Mouse (Mus musculus) thymus, postnatal 14 days (tissue): ENCODE data around the gene Smco4.
"Not testable (repeated sequence)": the region's sequence is repeated elsewhere in the genome, so short reads cannot be mapped to it uniquely, and the experiment has no call there.

Experiments used
- DNase-seq: peaks from one replicate; pipeline ENCODE4 v3.0.0; 2021

The Smco4 gene

DNA sequence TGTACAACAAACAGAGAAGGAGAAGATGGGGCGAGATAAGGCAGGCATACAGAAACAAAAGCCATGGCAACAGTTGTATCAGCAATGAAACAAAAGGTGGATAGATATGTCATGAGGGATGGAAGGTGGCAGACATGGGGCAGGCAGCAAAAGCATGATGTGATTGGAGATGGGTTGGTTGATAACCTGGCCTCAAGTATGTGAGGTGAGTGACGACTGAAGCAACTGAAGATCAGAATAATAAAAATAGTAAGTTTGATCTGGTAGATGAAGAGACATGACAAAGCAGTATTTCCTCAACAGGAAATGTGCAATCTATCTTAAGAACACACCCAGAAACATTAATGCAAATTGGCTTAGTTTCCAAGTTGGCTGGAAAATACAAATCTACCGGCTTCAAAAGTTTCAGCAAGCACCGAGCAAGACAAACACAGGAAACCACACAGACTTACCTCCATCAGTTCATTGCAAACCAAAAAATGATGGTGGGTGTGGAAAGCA, 57.3 kb downstream of the Smco4 start:
- DNase-seq: no peak

DNA sequence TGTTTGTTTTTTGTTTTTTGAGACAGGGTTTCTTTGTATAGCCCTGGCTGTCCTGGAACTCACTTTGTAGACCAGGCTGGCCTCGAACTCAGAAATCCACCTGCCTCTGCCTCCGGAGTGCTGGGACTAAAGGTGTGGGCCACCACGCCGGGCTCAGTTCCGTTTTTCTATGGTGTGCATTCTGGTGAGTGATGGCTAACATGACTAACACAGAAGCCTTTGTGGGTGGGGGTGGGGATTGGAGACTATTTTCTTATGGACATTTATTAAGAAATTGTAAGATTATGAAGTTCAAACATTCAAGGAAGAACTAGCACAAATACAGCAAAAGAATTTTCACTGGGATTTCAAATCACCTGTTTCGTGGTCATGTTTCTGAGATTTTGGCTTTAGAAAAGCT, 57.8 kb downstream of the Smco4 start:
- not testable (repeated sequence) for DNase-seq

DNA sequence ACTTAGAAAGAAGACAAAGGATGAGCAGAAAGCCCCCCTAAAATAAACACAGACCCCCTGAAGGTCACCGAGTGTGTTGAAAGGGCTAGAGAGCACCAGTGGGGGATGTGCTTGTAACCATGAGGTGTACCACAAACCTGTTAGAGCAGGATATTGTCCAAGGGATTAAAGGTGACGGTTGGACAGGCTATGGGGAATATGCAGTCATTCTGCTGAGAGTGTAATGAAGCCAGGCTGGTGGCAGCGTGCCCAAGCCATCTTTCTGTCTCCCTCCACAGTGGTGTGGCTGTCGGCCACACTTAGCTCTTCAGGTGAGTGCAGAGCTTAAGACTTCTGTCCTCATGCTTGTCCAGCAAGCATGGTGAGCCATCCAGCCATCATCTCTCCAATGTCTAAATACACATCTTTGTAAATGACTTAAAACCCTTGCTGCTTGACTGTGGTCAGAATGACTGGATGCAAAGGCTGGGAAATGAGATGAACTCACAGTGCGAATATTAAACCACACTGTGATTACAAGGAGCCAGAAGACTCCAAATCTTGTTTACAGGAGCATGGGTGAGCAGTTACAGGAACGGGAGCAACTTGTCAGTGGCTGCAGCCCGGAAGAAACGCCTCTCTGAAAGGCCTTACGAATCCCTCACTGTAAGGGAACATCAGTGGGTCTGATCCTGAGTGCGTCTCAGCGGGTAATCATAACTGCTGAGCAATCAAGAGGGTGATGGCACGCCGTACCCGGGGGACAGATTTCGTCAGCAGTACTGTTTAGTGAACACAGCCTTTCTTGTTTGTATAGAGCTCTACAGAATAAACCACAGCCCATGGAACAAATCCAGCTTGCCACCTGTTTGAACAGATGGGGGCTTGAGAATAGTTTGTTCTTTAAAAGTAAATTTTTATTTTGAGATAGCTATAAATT, 59.0 kb downstream of the Smco4 start:
- DNase-seq: no peak

DNA sequence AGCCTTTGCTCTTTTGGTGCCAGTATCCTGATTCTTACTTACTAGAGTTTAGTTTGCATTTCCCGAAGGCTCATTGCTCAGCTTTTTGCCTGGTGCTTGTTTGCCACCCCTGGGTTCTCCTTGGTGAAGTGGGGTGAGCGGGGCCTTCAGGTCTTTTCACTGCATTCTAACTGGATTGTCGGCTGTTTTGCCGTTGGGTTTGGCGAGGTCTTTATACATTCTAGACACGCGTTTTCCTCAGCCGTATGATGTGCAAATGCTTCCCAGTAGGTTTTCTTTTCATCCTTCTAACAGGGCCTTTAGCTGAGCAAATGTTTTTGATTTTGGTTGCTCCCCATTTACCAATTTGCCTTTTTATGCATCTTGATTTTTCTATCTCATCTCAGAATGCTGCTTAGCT, 60.1 kb downstream of the Smco4 start:
- no peak for DNase-seq

DNA sequence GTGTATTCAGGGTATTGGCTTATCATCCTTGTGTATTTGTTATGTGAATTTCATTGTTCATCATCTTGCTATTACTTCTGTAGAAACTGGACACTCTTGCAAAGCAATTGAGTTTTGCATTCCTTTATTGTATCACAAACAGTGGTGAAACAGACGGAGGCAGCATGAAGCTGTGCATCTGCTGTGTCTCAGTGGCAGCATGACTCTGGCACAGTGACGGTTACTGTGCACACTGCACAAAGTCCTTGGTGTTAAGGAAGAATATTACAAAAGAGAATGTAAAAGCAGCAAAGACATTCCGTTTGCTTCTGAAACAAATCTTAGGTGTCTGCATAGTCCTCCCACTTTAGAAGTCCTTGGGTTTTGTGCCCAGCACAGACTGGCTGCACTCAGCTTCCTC, 67.2 kb downstream of the Smco4 start:
- no peak for DNase-seq

DNA sequence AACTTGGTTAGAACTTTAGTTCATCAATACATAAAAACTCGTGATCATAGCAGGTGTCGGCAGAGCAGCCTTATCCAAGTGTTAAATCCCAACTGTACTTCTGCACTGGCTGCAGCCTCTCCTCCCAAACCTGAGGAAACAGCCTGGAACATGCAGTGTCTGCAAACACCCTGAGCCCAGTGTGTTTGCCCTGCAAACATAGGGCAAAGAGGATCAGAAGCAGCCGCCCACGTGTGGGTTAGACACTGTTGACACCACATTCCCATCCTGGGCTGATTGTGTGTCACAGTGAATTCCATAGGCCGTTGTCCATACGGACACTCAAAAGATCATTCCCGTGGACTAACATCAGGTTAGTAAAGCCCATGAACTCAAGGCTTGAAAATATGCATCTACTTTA, 69.1 kb downstream of the Smco4 start:
- DNase-seq: no peak

DNA sequence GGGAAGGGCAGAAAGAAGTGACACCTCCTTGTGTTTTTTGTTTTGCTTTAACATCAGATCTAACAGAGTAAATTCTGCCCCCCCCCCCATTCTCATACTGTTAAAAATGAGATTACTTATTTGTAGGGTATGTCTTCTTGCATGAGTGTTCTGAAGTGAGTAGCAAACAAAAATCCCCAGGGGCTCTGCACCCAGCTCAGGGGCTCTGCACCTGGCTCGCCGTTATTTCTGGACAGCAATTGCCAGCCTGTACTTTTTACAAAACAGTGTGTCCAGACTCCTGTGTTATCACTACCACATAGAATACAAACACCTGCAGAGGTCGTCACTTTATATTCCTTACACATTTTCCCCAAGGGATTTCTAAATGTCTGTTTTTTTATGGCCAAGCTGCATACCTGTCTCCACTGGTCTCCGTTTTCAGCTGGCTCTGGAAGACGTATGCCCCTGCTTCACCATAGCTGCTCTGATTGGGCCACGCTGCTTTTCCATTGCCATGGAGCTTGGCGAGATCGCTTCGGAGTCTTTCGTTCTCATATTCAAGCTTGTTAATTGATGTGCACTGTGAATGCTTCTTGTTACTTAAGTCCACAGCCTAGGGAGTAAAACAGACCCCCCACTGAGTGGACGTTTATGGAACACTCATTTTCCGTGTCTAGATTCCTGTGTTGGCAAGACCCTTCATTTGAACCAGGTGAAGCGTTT, 81.7 kb downstream of the Smco4 start:
- no peak for DNase-seq

DNA sequence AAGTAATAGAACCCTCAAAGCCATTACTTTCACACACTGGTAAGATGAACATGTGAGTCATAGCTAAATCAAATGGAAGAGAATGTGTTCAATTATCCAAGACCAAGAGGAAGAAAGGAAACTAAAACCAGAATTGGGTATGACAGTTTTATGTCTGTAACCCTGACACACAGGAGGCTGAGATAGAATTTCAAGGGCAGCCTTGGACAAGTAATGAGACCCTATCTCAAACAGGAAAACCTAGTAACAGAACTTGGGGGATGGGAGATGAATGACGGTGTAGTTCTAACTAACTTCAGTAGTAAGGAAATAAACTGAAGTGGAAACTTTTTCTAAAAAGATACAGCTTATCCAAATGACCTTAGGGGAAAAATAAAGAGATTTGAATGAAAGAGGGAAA, 85.2 kb downstream of the Smco4 start:
- DNase-seq: no peak

DNA sequence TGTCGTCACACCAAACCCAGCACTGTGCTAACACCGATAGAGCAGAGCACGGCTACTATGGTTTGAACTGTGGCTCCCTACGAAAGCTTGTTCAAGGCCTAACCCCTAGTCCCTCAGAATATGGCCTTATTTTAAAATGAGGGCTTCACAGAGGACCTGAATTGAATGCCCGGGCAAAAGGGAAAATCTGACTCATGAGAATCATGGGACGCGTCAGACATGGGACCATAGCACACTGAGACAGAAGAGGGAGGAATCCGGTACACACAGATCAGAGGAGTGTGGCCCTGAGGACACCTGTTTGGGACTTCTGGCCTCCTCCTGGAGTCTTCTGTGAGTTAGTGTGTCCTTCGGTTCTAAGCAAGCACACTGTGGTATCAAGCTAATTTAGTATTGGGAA, 85.7 kb downstream of the Smco4 start:
- no peak for DNase-seq

DNA sequence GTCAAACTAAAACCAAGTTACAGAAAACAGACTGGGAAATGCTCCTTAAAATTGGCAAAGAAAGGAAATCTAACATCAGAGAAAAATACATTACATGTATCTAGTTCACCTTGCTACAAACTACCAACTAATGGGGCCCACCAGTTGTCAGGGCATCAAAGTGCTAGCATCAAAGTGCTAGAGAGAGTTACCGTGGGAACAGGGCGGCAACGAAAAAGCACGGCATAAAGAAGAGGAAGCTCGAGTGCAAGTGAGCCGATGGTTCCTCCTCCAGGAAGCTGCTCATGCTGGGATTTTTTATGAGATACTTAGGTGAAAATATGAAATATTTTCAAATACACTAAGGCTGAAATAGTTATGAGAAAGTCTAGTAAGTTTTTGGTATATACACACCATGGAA, 86.9 kb downstream of the Smco4 start:
- DNase-seq: peak; percentile 52

DNA sequence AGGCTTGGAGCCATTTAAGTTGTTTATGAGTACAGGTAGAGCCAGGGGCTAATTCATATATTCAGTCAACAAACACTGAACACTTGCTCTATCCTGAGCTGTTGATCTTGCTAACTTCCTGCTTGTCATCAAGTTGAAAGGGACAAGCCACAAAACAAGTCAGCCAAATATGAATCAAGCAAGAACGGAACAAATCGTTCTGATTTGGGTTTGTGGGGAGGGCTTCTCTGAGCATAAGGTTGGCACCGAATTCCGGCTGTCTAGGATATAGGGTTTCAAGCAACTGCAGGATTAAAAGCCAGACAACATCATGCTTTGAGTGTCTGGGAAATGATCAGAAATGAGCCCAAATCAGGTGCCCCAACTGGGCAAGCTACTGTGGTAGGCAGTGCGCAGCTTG, 88.8 kb downstream of the Smco4 start:
- DNase-seq: no peak

DNA sequence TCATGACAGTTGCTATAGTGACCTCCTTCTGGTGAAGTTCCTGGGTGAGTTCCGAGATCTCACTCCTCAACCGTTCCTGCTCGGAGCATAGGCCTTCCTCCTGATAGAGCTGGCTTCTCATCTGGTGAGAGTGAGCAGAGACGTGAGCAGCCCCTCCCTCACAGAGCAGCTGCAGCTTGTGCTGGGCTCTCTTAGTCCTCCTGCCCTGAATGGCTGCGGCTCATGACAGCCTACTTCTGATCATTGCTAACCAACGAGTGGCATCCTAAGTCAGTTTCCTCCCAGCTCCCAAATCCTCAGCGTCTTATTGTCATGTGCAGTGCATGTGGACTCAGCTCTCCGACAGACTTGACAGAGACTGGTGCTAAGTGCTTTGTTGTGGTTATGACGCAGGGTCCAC, 91.0 kb downstream of the Smco4 start:
- no peak for DNase-seq

DNA sequence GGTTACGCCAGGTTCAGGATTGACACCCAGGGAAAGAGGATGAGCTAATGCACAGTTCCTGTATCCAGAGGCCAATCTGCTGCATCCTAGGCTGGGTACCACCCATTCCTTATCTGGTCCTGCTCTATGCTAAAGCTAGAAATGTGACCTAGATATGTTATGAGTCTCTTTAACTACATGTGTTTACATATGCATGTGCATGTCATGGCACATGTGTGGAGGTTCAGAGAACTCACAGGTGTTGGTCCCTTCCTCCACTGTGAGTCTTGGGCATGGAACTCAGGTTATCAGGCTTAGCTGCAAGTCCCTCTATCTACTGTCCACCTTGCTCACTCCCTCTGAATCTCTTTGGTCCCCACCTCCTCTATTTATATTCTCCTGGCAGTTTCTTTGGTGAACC, 92.7 kb downstream of the Smco4 start:
- no peak for DNase-seq

DNA sequence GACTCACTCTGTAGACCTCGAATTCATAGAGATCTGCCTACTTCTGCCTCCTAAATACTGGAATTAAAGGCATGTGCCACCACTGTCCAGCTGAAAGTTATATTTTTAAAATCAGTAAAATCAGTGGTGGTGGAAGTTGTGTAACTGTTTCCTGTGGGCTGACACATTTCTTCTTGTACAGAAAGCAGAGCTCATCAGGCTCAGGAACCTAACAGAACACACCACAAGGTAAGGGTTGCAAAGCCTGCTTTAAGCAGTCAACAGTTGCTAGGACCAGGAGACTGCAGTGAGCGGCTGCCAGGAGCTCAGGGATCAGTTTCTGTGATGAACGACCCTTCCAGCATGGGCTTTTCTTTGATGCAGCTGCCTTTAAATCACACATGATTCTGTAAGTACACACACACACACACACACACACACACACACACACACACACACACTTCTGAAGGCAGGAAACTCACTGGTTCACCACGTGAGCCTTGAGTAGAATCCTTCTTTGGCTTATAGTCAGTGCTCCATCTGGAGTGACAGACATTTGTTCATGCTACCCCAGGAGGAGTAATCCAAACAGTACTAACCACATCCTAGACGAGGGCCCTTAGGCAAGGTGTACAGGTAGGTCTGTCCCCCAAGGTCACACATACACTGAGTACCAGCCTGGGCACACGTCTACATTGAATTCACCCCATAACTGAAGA, 94.1 kb downstream of the Smco4 start:
- DNase-seq: peak; percentile 32

DNA sequence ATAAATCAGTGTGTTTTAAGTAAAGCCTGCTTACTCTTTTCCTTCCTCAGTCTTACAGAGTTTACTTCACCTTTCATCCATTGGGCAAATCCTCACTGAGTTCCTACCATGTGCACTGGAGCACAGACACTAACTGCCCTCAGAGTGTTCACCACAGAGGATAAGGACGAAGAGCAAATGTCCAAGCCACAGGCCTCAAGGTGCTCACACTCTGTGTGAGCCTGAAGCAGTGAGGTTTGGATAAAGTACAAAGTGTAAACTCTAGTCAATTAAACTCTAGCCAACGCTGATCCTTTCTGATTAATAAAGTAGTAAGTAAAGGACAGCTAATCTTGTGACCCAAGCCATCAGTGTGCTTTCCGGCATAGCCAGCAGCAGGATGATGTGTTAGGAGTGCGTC, 100.9 kb downstream of the Smco4 start:
- no peak for DNase-seq
